Mouse (Mus musculus) erythroid progenitor cell, adult 5-6 weeks (primary cell): ENCODE data around the gene Pla2g4a. TPM values are rescaled to one million over a fixed set of nuclear protein-coding genes. Genes with fewer than 3 reads are reported as not detected.

Experiments used
- ATAC-seq: replicated peaks from 2 replicates; pipeline ENCODE4 v1.8.0; 2016; ENCODE audit warnings: moderate number of reproducible peaks, mild to moderate bottlenecking, moderate TSS enrichment, inconsistent platforms; ENCODE audit not compliant: poor library complexity, low FRiP score, severe bottlenecking
- total RNA-seq, 2 experiments: library from RNA; stranded (forward) in 1 of 2; stranded (reverse) in 1 of 2; fragments of 150-400 nt in 1 of 2; fragments of 186-747, 209-891 nt in 1 of 2; gene quantifications; 2 replicates each; pipeline versions ENCODE4 v1.2.3 to v1.2.4; 2015 to 2017; ENCODE audit warnings: low replicate concordance in 2 of 2

Gene Pla2g4a
- 5.4 and 9.4 TPM in 2 replicates for total RNA-seq (2015; ENCODE audit: low replicate concordance)
- total RNA-seq (2017; ENCODE audit: low replicate concordance), result 6.6 and 8.1 TPM in 2 replicates

DNA sequence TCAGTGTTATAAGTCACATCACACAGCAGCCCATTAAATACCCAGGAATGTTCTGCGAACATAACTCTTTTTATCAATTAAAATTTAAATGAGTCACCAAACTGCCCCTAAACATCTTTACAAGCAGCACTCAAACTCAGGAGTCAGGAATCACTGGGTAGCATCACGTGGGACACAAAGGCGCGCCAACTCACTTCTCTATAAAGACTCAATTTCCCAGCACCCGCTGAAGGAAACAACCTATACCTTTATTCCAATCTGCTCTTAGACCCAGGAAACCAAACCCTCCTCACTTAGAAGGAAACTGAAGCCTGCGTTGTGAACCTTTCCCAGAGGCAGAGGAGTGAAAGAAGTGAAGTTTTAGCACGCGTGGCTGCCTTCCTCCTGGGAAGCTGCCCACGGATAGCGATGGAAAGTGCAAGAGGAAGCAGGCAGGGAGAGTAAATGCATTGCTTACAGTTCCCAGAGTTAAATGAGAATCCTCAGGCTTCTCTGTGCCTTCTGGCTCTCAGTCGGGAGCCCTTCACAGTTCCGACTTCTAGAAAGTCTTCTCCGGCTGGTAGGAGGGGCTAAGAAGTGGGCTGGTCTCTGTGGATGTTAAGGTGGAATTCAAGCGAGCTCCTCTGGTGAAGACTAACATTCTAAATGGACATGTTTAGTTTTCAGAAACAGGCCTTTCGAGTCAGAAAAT is at the start of gene Pla2g4a:
Gene Pla2g4a (minus strand): TSS at position 557 of the 691 bp plus-strand sequence.
- peak; percentile 88 for ATAC-seq

DNA sequence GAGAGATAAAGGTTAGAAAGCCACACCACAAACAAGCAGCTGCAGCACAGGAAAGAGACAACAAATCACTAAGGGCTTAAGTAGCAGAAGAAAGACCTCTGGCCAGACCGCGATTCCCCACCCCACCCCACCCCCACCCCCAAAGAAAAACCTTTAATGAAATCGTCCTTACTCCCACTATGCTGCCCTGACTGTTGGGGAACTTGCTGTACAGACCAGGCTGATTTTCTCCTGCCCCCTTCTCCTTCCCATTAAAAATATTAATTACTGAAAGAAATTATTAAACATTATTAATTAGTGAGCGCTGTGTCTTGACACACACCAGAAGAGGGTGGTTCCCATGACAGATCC is 49.5 kb upstream of the Pla2g4a start:
- ATAC-seq, result no peak

- ATAC-seq, result no peak
Observed at GRCm38 (mm10) chr1:150009968-150010628, 49.0 kb upstream of the Pla2g4a start.

DNA sequence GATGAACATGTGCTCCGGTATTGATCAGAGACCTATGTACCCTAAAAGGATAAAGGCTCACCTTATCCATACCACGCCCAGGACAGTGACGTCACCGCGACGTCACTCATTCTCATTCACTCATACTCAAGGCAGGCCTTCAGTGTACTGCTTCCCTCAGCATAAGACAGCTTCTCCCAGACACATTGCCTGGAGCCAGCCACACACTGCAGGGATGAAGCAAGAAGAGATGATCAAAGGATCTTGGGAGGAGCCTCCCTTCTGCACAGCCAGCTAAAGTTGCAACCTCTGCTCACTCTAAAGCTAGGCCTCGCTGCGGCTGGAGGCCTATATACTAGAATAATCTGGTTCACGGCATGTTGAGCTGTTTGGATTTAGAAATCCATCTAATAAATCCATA is 48.0 kb upstream of the Pla2g4a start:
- ATAC-seq, result no peak

- no peak for ATAC-seq
Observed at GRCm38 (mm10) chr1:149975626-149976025, 14.5 kb upstream of the Pla2g4a start.

DNA sequence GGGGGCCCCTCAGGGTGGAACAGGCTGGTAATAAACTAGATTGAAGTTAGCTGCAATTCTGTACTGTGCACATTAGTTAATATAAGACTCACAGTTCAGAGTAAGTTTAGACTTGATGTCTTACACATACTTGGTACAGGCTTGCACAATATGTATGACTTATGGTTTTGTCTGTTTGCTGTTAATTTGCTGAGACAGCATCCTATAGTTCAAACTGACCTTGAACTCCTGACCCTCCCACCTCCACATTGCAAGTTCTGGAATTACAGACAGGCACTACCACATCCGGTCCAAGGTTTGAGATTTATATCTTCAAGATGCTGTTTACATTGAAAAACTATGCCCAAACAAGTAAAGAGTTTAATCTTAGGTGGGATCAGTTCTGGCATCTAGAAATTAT is 4.7 kb upstream of the Pla2g4a start:
- ATAC-seq, result no peak

DNA sequence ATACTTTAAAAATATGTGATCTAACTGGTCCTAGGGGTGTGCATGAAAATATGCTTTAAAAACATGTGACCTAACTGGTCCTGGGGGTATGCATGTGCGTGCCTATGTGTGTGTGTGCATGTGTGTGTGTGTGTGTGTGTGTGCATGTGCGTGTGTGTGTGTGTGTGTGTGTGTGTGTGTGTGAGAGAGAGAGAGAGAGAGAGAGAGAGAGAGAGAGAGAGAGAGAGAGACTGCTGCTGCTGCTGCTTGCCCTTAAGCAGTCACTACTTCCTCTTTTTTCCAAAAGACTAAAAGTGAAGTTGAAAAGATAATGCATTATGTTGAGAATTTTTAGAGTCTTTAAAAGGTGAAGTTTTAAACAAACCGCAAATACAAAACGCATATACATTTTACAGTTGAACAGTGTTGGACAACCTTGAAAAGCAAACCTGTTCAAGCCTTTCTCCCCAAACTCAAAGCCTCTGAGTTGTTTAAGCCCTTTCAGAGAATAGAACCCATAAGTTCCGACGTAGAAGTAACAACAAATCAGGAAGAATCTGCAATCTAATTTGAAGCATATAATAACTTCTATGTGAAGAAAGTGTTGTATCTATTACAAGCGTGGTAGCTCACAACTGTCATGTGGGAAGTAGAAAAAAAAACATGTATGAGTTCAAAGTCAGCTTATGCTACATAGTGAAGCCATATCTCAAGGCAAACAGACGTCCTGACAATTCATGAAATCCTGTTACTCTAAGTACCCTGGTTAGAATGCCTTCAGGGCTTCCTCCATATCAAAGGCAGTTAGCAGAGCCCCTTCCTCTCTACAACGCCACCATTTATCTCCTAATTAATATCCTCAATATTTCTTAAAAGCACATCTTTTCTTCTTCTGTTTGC is 574 bp upstream of the Pla2g4a start:
- no peak for ATAC-seq

- ATAC-seq, result no peak
Observed at GRCm38 (mm10) chr1:149960251-149960650, 839 bp downstream of the Pla2g4a start.

GRCm38 (mm10) chr1:149959069-149959468 is 2.0 kb downstream of the Pla2g4a start:
- ATAC-seq, result no peak

DNA sequence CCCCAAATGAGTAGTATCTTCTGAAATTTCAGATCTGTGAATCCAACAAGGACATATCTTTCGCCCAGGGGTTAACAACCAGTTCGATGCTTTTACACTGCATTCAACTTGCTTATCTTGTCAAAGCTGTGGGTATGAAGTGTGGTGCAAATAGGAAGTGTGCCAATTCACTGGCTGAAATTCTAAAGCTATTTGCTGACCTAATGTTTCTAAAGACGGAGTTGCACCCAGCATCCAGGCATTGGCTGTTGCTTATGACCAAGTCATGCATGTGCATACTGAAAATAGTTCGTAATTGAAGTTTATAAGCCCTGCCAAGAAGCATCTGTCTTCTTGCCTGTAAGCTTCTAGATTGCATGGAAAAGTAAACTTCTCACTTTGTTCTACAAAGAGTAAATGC is 5.6 kb downstream of the Pla2g4a start:
- no peak for ATAC-seq

DNA sequence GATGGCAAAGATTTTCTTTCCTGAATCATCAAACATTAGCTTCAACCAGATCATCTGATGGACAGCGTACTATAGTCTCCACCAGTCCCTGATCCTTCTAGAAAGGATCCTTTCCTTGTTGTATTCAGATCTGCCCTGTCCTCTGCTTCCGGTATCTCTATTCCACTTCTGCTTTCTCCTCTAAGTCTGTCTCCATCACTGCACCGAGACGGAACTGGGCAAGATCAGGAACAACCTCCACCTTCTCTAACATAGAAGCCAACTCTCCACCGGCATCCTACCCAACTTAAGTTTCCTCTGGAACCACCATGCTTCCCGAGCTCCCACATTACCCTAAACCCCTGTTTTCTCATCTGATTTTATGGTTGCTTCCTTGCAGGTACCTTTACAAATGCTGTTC is 7.1 kb downstream of the Pla2g4a start:
- no peak for ATAC-seq

DNA sequence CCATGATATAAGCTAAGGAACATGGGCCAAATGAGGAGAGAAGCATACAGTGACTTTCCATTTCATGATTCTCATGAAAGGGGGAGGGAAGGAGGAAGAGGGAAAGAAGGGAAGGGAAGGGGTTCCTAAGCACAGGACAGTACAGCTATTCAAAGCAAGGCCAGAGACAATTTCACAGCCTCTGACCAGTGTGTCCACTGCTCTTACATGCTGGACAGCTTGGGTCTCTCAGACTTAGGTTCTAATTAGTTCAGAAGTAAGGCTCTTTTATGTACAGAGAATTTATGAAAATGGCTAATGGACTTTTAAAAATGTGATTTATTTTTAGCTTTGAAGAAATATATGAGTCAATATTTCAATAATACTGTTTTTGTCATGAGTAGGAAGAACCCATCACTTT is 9.0 kb downstream of the Pla2g4a start:
- no peak for ATAC-seq

- ATAC-seq, result no peak
Observed at GRCm38 (mm10) chr1:149950656-149951055, 10.4 kb downstream of the Pla2g4a start.

GRCm38 (mm10) chr1:149950254-149950653 is 10.8 kb downstream of the Pla2g4a start:
- ATAC-seq, result no peak

- no peak for ATAC-seq
Observed at GRCm38 (mm10) chr1:149949334-149949733, 11.8 kb downstream of the Pla2g4a start.

DNA sequence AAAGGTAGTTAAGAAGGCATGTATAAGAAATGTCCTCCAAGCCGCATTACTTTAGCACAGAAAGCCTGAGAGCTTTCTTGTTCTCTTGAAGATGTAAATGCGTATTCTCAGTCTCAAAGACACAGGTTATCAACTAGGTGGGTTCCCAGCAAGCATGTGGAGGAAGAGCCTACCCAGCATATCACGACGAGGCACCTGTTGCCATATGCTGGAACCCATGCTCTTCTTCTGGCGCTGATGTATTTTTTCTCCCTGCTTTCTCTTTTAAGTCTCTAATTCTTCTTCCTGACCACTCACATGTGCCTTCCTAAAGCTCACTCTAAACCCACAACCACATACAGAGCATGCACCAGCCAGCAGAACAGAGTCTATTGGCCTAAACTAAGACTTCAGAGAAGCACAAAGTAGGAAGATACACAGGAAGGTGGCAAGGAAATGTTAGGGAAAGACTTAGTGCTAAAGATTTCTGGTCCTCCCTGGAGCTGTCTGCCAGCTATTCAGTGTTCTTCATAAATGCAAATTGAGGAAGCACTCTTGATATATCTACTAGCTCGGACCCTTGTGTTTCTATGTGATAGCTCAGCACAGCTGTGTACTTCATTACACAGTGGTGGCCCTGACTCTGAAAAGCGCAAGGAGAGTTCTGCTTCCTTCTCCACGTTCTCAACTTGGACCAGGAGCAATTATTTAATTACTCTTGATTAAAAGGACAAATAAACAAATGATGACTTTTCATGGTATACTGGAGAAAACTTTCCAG is 12.8 kb downstream of the Pla2g4a start:
- ATAC-seq, result no peak

DNA sequence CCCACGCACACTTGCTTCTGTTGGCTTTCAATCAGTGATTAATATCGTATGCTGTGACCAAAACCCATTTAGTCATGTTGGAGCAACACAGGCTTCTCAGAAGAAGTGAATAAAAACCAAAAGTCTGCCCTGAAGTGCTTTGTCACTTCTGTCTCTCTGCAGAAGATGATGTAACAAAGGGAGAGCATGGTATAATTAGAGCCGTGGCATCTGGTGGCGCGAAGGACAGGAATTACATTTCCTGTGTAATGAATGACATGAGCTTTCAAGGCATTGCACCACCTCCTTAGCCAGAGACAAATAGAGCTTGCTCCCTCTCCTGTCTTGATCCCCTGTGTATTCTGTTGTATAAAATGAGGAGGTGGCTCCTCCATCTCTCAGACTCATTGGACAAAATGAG is 14.1 kb downstream of the Pla2g4a start:
- ATAC-seq, result no peak

DNA sequence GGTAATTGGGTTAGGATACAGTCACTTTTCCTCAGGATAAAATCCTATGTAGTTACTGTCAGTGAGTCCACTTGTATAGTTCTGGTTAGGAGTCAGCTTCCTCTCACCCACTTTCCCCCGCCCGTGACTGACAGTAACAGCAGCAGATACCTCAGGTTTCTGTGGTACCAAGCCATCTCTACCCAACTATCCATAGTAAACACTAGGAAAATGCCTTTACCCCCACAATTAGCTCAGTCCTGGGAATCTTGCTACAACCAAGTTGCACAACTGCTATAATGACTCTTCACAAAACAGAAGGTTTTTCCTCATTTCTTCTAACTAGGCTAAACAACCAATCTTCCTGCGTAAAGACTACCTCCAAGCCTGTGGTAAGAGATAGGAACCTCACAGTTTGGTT is 14.7 kb downstream of the Pla2g4a start:
- no peak for ATAC-seq

DNA sequence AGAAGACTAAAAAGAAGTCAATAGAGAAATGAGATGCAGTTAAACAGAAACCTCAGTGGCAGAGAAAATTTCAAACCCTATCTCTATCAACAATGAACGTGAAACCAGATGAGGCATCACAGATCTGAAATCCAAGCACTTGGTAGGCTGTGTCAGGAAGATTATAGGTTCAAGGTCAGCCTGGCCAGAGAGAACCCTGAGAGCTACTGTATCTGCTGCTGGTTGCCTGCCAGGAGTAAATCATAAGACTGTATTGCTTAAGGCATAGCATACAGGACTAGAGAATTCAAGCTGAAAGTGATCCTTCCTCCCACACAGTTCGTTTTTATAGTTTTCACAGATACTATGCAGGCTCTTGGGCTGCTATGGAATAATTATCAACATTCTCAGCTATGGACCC is 17.5 kb downstream of the Pla2g4a start:
- no peak for ATAC-seq

- no peak for ATAC-seq
Observed at GRCm38 (mm10) chr1:149940301-149940700, 20.8 kb downstream of the Pla2g4a start.
